Mouse (Mus musculus): ENCODE measurements around the gene Enho. TPM values are rescaled to one million over a fixed set of nuclear protein-coding genes. Genes with fewer than 3 reads are reported as not detected.

Gene Enho
- total and polyA plus RNA-seq, 3 experiments, result 0.17 to 0.59 TPM; not detected in 1

DNA sequence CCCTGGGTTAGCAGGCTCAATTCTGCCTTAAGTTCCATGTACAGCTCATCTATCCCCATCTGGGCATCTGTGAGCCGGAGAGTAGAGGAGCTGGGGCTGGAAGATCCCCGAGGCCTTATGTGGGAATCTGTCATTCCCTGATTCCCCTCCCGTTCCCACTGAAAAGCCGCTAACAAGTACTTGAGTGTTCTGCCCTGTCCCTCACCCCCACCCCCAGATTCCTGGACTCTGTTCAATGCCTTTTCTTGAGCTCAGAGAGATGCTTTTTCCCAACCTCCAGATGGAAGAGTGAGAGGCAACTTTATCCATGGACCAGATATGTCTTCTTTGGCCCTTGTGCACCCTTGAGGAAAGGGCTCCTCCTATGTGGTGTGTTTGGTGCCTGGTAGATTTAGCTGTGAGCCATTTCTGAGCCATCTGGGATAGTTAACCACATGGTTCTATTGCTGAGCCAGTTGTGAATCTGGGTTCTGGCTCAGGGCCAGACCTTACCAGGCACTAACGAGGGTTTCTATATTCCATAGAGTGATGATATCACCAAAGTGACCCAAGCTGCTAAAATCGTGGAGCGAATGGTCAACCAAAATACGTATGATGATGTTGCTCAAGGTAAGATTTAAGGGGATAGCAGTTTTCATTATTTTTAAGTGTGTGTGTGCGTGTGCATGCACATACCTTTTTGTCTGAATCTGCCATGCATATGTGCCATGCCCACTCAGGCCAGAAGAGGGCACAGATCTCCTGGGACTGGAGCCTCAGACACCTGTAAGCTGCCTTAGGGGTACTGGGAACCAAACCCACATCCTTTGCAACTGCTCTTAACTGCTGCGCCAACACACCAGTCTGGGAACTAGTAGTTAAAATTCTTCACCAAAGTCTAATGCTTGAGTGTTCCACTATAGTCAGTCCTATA is 30.2 kb downstream of the Enho start:
- peaks cover 9% of the 10 kb centered on the region for H3K9me3 ChIP-seq (replicated peaks; ENCODE audit: low read length)
- H3K36me3 ChIP-seq (replicated peaks in 1 of 2; ENCODE audit: control insufficient read depth in 1 of 2, insufficient read depth in 1 of 2, low read length in 1 of 2), result no peaks in the 10 kb centered on the region
- no peak overlapping the region for H3K9ac ChIP-seq (ENCODE audit: insufficient read depth, low read depth)
- in situ Hi-C loops (cut with MboI; ENCODE audit: low pct_ligation_motif_present, low pct_unique_long_range_greater_than_20kb, low sequenced_read_pairs), result loop anchor here (10.0 kb wide), 1 partner anchor 45 kb away; no protein-coding TSS in a partner anchor
- H3K4me1 ChIP-seq (ENCODE audit: control insufficient read depth in 1 of 2, insufficient read depth in 2 of 2), result peaks cover 3 to 11% of the 10 kb centered on the region in 2 experiments; a peak in 2 of 4 replicates
- no peak overlapping the region for H3K4me3 ChIP-seq (replicated peaks in 1 of 3; ENCODE audit: low read depth in 2 of 3, low read length in 2 of 3, poor library complexity in 1 of 3)
- H3K27me3 ChIP-seq (replicated peaks), result peaks cover 81% of the 10 kb centered on the region
- no peaks in the 10 kb centered on the region for H3K79me2 ChIP-seq (replicated peaks; ENCODE audit: control insufficient read depth, extremely low read depth, insufficient read depth, poor library complexity, severe bottlenecking)
- dilution Hi-C loops (cut with MboI; ENCODE audit: extremely low pct_ligation_motif_present, extremely low pct_unique_long_range_greater_than_20kb, low sequenced_read_pairs), result no loop called here
- DNase-seq (ENCODE audit: extremely low read depth), result no peak
- no peak overlapping the region for H3K4me2 ChIP-seq (ENCODE audit: insufficient read depth, low read depth, poor library complexity, severe bottlenecking)
- TF ChIP-seq ZKSCAN1 (IDR thresholded peaks at IDR 0.05; ENCODE audit: borderline replicate concordance, low read depth, low read length), result no peak
- TF ChIP-seq MXI1 (IDR thresholded peaks at IDR 0.05; ENCODE audit: low read depth, low read length), result no peak
- peak; percentile 12 to 41; a peak in 1 of 4 replicates for TF ChIP-seq CTCF (conservative IDR thresholded peaks at IDR 0.05 in 1 of 2, IDR thresholded peaks at IDR 0.05 in 1 of 2; ENCODE audit: low read depth in 2 of 2, low read length in 2 of 2)
- peak; percentile 33 for TF ChIP-seq SMC3 (IDR thresholded peaks at IDR 0.05; ENCODE audit: low read depth, low read length)
- no peak for TF ChIP-seq POLR2AphosphoS2 (IDR thresholded peaks at IDR 0.05; ENCODE audit: low read depth, low read length)
- no peak for TF ChIP-seq MEF2A (IDR thresholded peaks at IDR 0.05; ENCODE audit: borderline replicate concordance, low read depth, low read length)
- TF ChIP-seq RAD21 (IDR thresholded peaks at IDR 0.05; ENCODE audit: low read depth, low read length), result peak; percentile 22
- no peak overlapping the region for H3K27ac ChIP-seq (ENCODE audit: insufficient read depth, low read depth)

- H3K4me1 ChIP-seq (ENCODE audit: control insufficient read depth in 1 of 2, insufficient read depth in 2 of 2), result no peaks in the 10 kb centered on the region
- dilution Hi-C loops (cut with MboI; ENCODE audit: extremely low pct_ligation_motif_present, extremely low pct_unique_long_range_greater_than_20kb, low sequenced_read_pairs), result no loop called here
- DNase-seq (ENCODE audit: extremely low read depth), result peak; percentile 37
- H3K27ac ChIP-seq (ENCODE audit: insufficient read depth, low read depth), result no peak overlapping the region
- in situ Hi-C loops (cut with MboI; ENCODE audit: low pct_ligation_motif_present, low pct_unique_long_range_greater_than_20kb, low sequenced_read_pairs), result loop anchor here (10.0 kb wide), 1 partner anchor 48 kb away; no protein-coding TSS in a partner anchor
- H3K79me2 ChIP-seq (replicated peaks; ENCODE audit: control insufficient read depth, extremely low read depth, insufficient read depth, poor library complexity, severe bottlenecking), result no peaks in the 10 kb centered on the region
- no peak overlapping the region for H3K4me3 ChIP-seq (replicated peaks in 1 of 3; ENCODE audit: low read depth in 2 of 3, low read length in 2 of 3, poor library complexity in 1 of 3)
- TF ChIP-seq MXI1 (IDR thresholded peaks at IDR 0.05; ENCODE audit: low read depth, low read length) (no peak), ZMIZ1 (IDR thresholded peaks at IDR 0.05; ENCODE audit: low read depth, low read length) (no peak), TCF12 (IDR thresholded peaks at IDR 0.05; ENCODE audit: low read depth, low read length) (no peak), USF2 (conservative IDR thresholded peaks at IDR 0.05; ENCODE audit: low read depth, low read length) (no peak), IRF4 (IDR thresholded peaks at IDR 0.05; ENCODE audit: low read depth, low read length) (no peak), MEF2A (IDR thresholded peaks at IDR 0.05; ENCODE audit: borderline replicate concordance, low read depth, low read length) (no peak), CHD1 (IDR thresholded peaks at IDR 0.05; ENCODE audit: low read depth, low read length) (no peak), UBTF (IDR thresholded peaks at IDR 0.05; ENCODE audit: low read depth, low read length) (no peak), USF1 (IDR thresholded peaks at IDR 0.05; ENCODE audit: low read depth, low read length) (no peak), ZKSCAN1 (IDR thresholded peaks at IDR 0.05; ENCODE audit: borderline replicate concordance, low read depth, low read length) (no peak), ETS1 (conservative IDR thresholded peaks at IDR 0.05; ENCODE audit: low read depth, low read length) (no peak), CTCF (conservative IDR thresholded peaks at IDR 0.05 in 1 of 2, IDR thresholded peaks at IDR 0.05 in 1 of 2; ENCODE audit: low read depth in 2 of 2, low read length in 2 of 2) (no peak), CHD2 (IDR thresholded peaks at IDR 0.05; ENCODE audit: low read length) (no peak), MAX (IDR thresholded peaks at IDR 0.05; ENCODE audit: low read length) (no peak), HCFC1 (IDR thresholded peaks at IDR 0.05; ENCODE audit: low read depth, low read length) (no peak), PAX5 (IDR thresholded peaks at IDR 0.05; ENCODE audit: low read length) (no peak), JUN (IDR thresholded peaks at IDR 0.05; ENCODE audit: insufficient read depth, low read depth, low read length) (no peak)
- H3K9me3 ChIP-seq (replicated peaks; ENCODE audit: low read length), result peaks cover 9% of the 10 kb centered on the region
- no peaks in the 10 kb centered on the region for H3K36me3 ChIP-seq (replicated peaks in 1 of 2; ENCODE audit: control insufficient read depth in 1 of 2, insufficient read depth in 1 of 2, low read length in 1 of 2)
- H3K9ac ChIP-seq (ENCODE audit: insufficient read depth, low read depth), result no peak overlapping the region
- peaks cover 90% of the 10 kb centered on the region for H3K27me3 ChIP-seq (replicated peaks)
- H3K4me2 ChIP-seq (ENCODE audit: insufficient read depth, low read depth, poor library complexity, severe bottlenecking), result no peak overlapping the region
Measured at GRCm38 (mm10) chr4:41606784-41607183, 33.3 kb downstream of the Enho start.
